Mouse (Mus musculus): ENCODE data around the gene Chil1.

Chil1 gene

GRCm38 (mm10) chr1:134206085-134206484 is 24.1 kb downstream of the Chil1 start:
- DNase-seq = no peak

- DNase-seq = no peak
Observed at GRCm38 (mm10) chr1:134210179-134210755, 28.3 kb downstream of the Chil1 start.

GRCm38 (mm10) chr1:134211043-134211442 is 29.1 kb downstream of the Chil1 start:
- DNase-seq = no peak

GRCm38 (mm10) chr1:134211631-134212030 is 29.7 kb downstream of the Chil1 start:
- DNase-seq = no peak

GRCm38 (mm10) chr1:134212351-134212750 is 30.4 kb downstream of the Chil1 start:
- DNase-seq = no peak

- peak; percentile 36 for DNase-seq
Observed at GRCm38 (mm10) chr1:134213405-134213804, 31.4 kb downstream of the Chil1 start.

GRCm38 (mm10) chr1:134215059-134215458 is 33.1 kb downstream of the Chil1 start:
- DNase-seq = peak; percentile 27

GRCm38 (mm10) chr1:134215751-134216628 is 34.0 kb downstream of the Chil1 start:
- no peak for DNase-seq

GRCm38 (mm10) chr1:134216629-134216971 is 34.6 kb downstream of the Chil1 start:
- DNase-seq = no peak

GRCm38 (mm10) chr1:134217028-134217481 is 35.1 kb downstream of the Chil1 start:
- peak; percentile 67 for DNase-seq

- DNase-seq = no peak
Observed at GRCm38 (mm10) chr1:134217942-134218341, 36.0 kb downstream of the Chil1 start.

GRCm38 (mm10) chr1:134219608-134220007 is 37.6 kb downstream of the Chil1 start:
- no peak for DNase-seq

- DNase-seq = no peak
Observed at GRCm38 (mm10) chr1:134221172-134221571, 39.2 kb downstream of the Chil1 start.

GRCm38 (mm10) chr1:134222122-134223055 is 40.4 kb downstream of the Chil1 start:
- DNase-seq = peak; percentile 79

- no peak for DNase-seq
Observed at GRCm38 (mm10) chr1:134224649-134225227, 42.8 kb downstream of the Chil1 start.

- DNase-seq = no peak
Observed at GRCm38 (mm10) chr1:134225375-134225774, 43.4 kb downstream of the Chil1 start.

- DNase-seq = no peak
Observed at GRCm38 (mm10) chr1:134226739-134227138, 44.8 kb downstream of the Chil1 start.

GRCm38 (mm10) chr1:134229806-134230575 is 48.0 kb downstream of the Chil1 start:
- DNase-seq = no peak

GRCm38 (mm10) chr1:134230638-134231228 is 48.8 kb downstream of the Chil1 start:
- no peak for DNase-seq

- DNase-seq = no peak
Observed at GRCm38 (mm10) chr1:134231270-134231669, 49.3 kb downstream of the Chil1 start.

GRCm38 (mm10) chr1:134231681-134232080 is 49.7 kb downstream of the Chil1 start:
- DNase-seq = no peak

GRCm38 (mm10) chr1:134232326-134232725 is 50.4 kb downstream of the Chil1 start:
- DNase-seq = no peak
